Mouse (Mus musculus) thymus, adult 2 months (tissue): ENCODE measurements around the gene Ddx20. TPM values are rescaled to one million over a fixed set of nuclear protein-coding genes. Genes with fewer than 3 reads are reported as not detected.

ENCODE experiments used
- DNase-seq: peaks from one replicate; pipeline ENCODE4 v3.0.0; 2021
- H3K27ac ChIP-seq: fragments of 200-500 bp; 2 replicates; pipeline ENCODE4 v1.5.1; 2012; ENCODE audit warnings: low read length, control low read depth; ENCODE audit not compliant: control insufficient read depth, insufficient read depth
- H3K27me3 ChIP-seq: fragments of 200-500 bp; 2 replicates; pipeline ENCODE4 v1.6.1; 2012; ENCODE audit warnings: mild to moderate bottlenecking, low read length, moderate library complexity, mixed read lengths; ENCODE audit not compliant: control insufficient read depth, insufficient read depth
- H3K36me3 ChIP-seq: fragments of 200-500 bp; 2 replicates; pipeline ENCODE4 v1.6.1; 2012; ENCODE audit warnings: mild to moderate bottlenecking, low read length, moderate library complexity; ENCODE audit not compliant: control insufficient read depth, insufficient read depth
- H3K4me1 ChIP-seq: fragments of 200-500 bp; replicated peaks from 2 replicates; pipeline ENCODE4 v1.6.1; 2012; ENCODE audit warnings: low read length; ENCODE audit not compliant: control insufficient read depth, insufficient read depth
- H3K4me3 ChIP-seq: fragments of 200-500 bp; 2 replicates; pipeline ENCODE4 v1.5.1; 2012; ENCODE audit warnings: mild to moderate bottlenecking, low read length, control low read depth, moderate library complexity; ENCODE audit not compliant: control insufficient read depth, insufficient read depth
- CTCF ChIP-seq: fragments of 200-500 bp; IDR thresholded peaks from 2 replicates; pipeline ENCODE4 v1.5.1; 2012; ENCODE audit warnings: mild to moderate bottlenecking, control low read depth, low read length, moderate library complexity, borderline replicate concordance; ENCODE audit not compliant: control insufficient read depth, poor library complexity, insufficient read depth; ENCODE audit errors: extremely low read depth
- POLR2A ChIP-seq: fragments of 200-500 bp; IDR thresholded peaks from 2 replicates; pipeline ENCODE4 v1.6.1; 2012; ENCODE audit warnings: mild to moderate bottlenecking, low read length, control low read depth, moderate library complexity; ENCODE audit not compliant: control insufficient read depth, poor library complexity, insufficient read depth; ENCODE audit errors: extremely low read depth
- WGBS: fragments of 180-500 bp; shearing (Covaris S2); methylation state at CpG from one replicate; pipeline ENCODE4 v1.1.7; 2018; 5-methylcytosine and 5-hydroxymethylcytosine counted together
- polyA plus RNA-seq: library from polyadenylated mRNA; depleted of rRNA; stranded (reverse); fragments of >200 nt; gene quantifications from 2 replicates; pipeline ENCODE4 v1.2.3, GENCODE M21; 2012

Ddx20 gene
- polyA plus RNA-seq, 1 experiment = 33.5 TPM

- H3K36me3 ChIP-seq = peaks cover 2% of the 10 kb centered on the region; the same call in 1 of the 2 replicates
- WGBS = 93% methylated on average over 3 of the region's 3 CpGs
These were observed 35.1 kb upstream of the Ddx20 start for GRCm38 (mm10) chr3:105722510-105722909.

GRCm38 (mm10) chr3:105721681-105722201, 34.4 kb upstream of the Ddx20 start:
- TF ChIP-seq POLR2A (no peak), CTCF (no peak)
- WGBS = 85% methylated on average over 2 of the region's 2 CpGs

More at GRCm38 (mm10) chr3:105722510-105722909, 35.1 kb upstream of the Ddx20 start:
- no peaks in the 10 kb centered on the region for H3K27me3 ChIP-seq
- TF ChIP-seq POLR2A (no peak), CTCF (no peak)
- H3K27ac ChIP-seq = no peak overlapping the region
- no peak for DNase-seq
- H3K4me3 ChIP-seq = no peak overlapping the region
- no peaks in the 10 kb centered on the region for H3K4me1 ChIP-seq

GRCm38 (mm10) chr3:105720514-105720913, 33.1 kb upstream of the Ddx20 start:
- H3K27ac ChIP-seq = no peak overlapping the region
- H3K27me3 ChIP-seq = no peaks in the 10 kb centered on the region
- no peaks in the 10 kb centered on the region for H3K4me1 ChIP-seq
- DNase-seq = no peak
- 84% methylated on average over 4 of the region's 4 CpGs for WGBS
- no peak overlapping the region for H3K4me3 ChIP-seq
- no peak for TF ChIP-seq POLR2A
- no peak for TF ChIP-seq CTCF
- H3K36me3 ChIP-seq = no peaks in the 10 kb centered on the region; the same call in 1 of the 2 replicates

More at GRCm38 (mm10) chr3:105721681-105722201, 34.4 kb upstream of the Ddx20 start:
- no peaks in the 10 kb centered on the region for H3K27me3 ChIP-seq
- DNase-seq = no peak
- H3K4me1 ChIP-seq = no peaks in the 10 kb centered on the region
- H3K4me3 ChIP-seq = no peak overlapping the region
- H3K36me3 ChIP-seq = no peaks in the 10 kb centered on the region; the same call in 1 of the 2 replicates
- no peak overlapping the region for H3K27ac ChIP-seq

DNA sequence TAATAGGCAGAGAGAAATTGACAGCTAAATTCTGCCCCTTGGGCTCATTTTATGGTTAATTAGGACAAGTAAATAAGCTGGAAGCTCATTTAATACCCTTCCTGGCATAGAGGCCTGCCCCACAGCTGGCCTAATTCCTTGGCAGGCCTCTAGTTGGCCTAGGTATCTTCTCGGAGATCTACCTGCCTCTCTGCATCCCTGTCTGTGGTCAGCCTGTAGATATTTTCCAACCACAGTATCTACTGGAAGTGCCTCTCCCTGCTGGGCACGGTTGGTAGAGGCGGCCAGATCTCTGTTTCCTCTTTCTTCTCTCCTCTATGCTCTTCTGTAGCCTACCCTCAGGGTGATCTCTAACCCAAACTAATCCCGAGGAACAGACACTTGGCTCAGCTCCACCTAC, 32.6 kb upstream of the Ddx20 start:
- 56% methylated on average over 4 of the region's 4 CpGs for WGBS
- TF ChIP-seq POLR2A (no peak), CTCF (no peak)
- DNase-seq = no peak
- Histone ChIP-seq H3K4me3 (no peak overlapping the region), H3K4me1 (no peaks in the 10 kb centered on the region), H3K27ac (no peak overlapping the region), H3K36me3 (no peaks in the 10 kb centered on the region; the same call in 1 of the 2 replicates), H3K27me3 (no peaks in the 10 kb centered on the region)

DNA sequence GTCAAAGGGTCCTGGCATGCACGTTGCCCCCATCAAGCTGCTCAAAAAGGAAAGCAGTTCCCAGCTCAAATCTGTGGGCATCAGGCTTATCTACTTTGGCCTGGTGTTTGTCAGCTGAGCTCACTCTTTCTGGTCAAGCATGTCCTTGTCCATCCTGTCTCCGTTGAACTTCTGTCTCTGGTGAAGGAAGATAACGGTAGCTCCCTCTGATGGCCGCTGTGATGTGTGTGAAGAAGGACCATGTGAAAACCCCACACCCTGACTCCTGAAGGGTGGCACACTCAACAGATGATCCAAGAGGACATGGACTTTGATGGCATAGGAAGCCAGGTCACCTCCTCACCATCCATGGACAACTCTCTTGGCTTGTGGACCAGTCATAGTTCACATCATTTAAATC, 31.4 kb upstream of the Ddx20 start:
- Histone ChIP-seq H3K4me1 (no peaks in the 10 kb centered on the region), H3K27ac (no peak overlapping the region)

GRCm38 (mm10) chr3:105717856-105718555, 30.6 kb upstream of the Ddx20 start:
- Histone ChIP-seq H3K4me3 (no peak overlapping the region), H3K27ac (no peak overlapping the region), H3K4me1 (no peaks in the 10 kb centered on the region), H3K36me3 (no peaks in the 10 kb centered on the region; the same call in 1 of the 2 replicates), H3K27me3 (no peaks in the 10 kb centered on the region)
- TF ChIP-seq CTCF (no peak), POLR2A (no peak)
- DNase-seq = no peak
- WGBS = 96% methylated on average over 11 of the region's 11 CpGs

More for the DNA sequence above, 31.4 kb upstream of the Ddx20 start:
- DNase-seq = no peak
- Histone ChIP-seq H3K36me3 (no peaks in the 10 kb centered on the region; the same call in 1 of the 2 replicates), H3K27me3 (no peaks in the 10 kb centered on the region), H3K4me3 (no peak overlapping the region)
- TF ChIP-seq POLR2A (no peak), CTCF (no peak)
- 84% methylated on average over 4 of the region's 4 CpGs for WGBS
